Mouse (Mus musculus) cortical plate, adult 2 months (tissue): ENCODE results near the gene Slc48a1.

Experiments
- CTCF ChIP-seq: fragments of 200-500 bp; IDR thresholded peaks from 2 replicates; pipeline ENCODE4 v1.5.1; 2011; ENCODE audit warnings: mild to moderate bottlenecking, control low read depth, low read length; ENCODE audit not compliant: insufficient read depth; ENCODE audit errors: extremely low read depth
- POLR2A ChIP-seq: fragments of 200-500 bp; IDR thresholded peaks from 2 replicates; pipeline ENCODE4 v1.6.1; 2011; ENCODE audit warnings: mild to moderate bottlenecking, low read length, control low read depth; ENCODE audit not compliant: insufficient read depth; ENCODE audit errors: extremely low read depth

- TF ChIP-seq CTCF (no peak), POLR2A (0 out of 2 replicates have a peak, but pooled peaks have one; percentile 19)
These were observed 12.1 kb upstream of the Slc48a1 start for GRCm38 (mm10) chr15:97766194-97766593.
